Mouse (Mus musculus) midbrain, embryonic 16.5 days (tissue): ENCODE measurements around the gene Pxmp2. TPM values are rescaled to one million over a fixed set of nuclear protein-coding genes. Genes with fewer than 3 reads are reported as not detected.

Experiments
- ATAC-seq: fragments of 200-750 bp; cut with Nextera tagmentation; 2 replicates; pipeline ENCODE4 v1.8.0; 2017; ENCODE audit warnings: moderate TSS enrichment
- H3K27ac ChIP-seq: fragments of 300-500 bp; sonication (generic); 2 replicates; pipeline ENCODE4 v1.5.1; 2014; ENCODE audit warnings: mild to moderate bottlenecking, low read length, mixed read lengths
- H3K27me3 ChIP-seq: fragments of 300-500 bp; sonication (generic); 2 replicates; pipeline ENCODE4 v1.6.1; 2014; ENCODE audit warnings: low read depth, low read length, mixed read lengths; ENCODE audit not compliant: control insufficient read depth, insufficient read depth
- H3K36me3 ChIP-seq: fragments of 300-500 bp; sonication (generic); 2 replicates; pipeline ENCODE4 v1.6.1; 2014; ENCODE audit warnings: mild to moderate bottlenecking, low read length, moderate library complexity, mixed read lengths; ENCODE audit not compliant: control insufficient read depth, insufficient read depth
- H3K4me1 ChIP-seq: fragments of 300-500 bp; sonication (generic); 2 replicates; pipeline ENCODE4 v1.6.1; 2014; ENCODE audit warnings: mild to moderate bottlenecking, low read length, mixed read lengths; ENCODE audit not compliant: control insufficient read depth, insufficient read depth
- H3K4me2 ChIP-seq: fragments of 300-500 bp; sonication (generic); 2 replicates; pipeline ENCODE4 v1.6.1; 2014; ENCODE audit warnings: mild to moderate bottlenecking, low read length, mixed read lengths
- H3K4me3 ChIP-seq: fragments of 300-500 bp; sonication (generic); 2 replicates; pipeline ENCODE4 v1.5.1; 2014; ENCODE audit warnings: low read depth, mild to moderate bottlenecking, low read length, moderate library complexity, mixed read lengths
- H3K9ac ChIP-seq: fragments of 300-500 bp; sonication (generic); 2 replicates; pipeline ENCODE4 v1.6.1; 2014; ENCODE audit warnings: low read depth, low read length, mixed read lengths
- H3K9me3 ChIP-seq: fragments of 300-500 bp; sonication (generic); replicated peaks from 2 replicates; pipeline ENCODE4 v1.6.1; 2014; ENCODE audit warnings: mild to moderate bottlenecking, low read length, mixed read lengths; ENCODE audit not compliant: control insufficient read depth, poor library complexity, severe bottlenecking
- WGBS: fragments of 180-500 bp; shearing (Covaris S2); extraction: QIAGEN DNeasy Blood & Tissue Kit; methylation state at CpG from one replicate; pipeline ENCODE4 v1.1.7; 2014; 5-methylcytosine and 5-hydroxymethylcytosine counted together
- polyA plus RNA-seq: library from polyadenylated mRNA; unstranded; fragments of >200 nt; fragmentation: Nextera tagmentation; extraction: Ambion mirVana; gene quantifications from 2 replicates; pipeline ENCODE4 v1.2.1, GENCODE M21; 2015

The Pxmp2 gene
- polyA plus RNA-seq, 1 experiment from 2014 or later, result 11.5 TPM

DNA sequence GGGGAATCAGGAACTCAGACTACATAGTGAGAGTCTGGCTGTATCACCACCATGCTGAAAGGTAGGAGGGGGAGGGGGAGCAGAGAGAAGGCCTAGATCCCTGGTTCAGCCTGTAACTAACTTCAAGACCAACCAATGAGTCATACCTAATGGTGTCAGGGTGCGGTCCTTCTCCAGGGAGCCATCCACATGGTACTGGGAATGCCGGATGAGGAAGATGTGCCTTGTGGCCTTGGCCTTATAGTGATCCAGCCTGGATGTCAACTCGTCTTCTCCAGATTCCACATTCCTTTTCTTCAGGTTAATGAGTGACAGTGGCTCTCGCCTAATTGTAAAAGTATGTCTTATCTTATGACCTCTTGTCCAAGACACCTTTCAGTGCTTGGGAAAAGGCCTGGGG, 19.0 kb downstream of the Pxmp2 start:
- H3K4me3 ChIP-seq, result no peak overlapping the region
- H3K4me2 ChIP-seq, result no peak overlapping the region
- H3K27me3 ChIP-seq, result no peaks in the 10 kb centered on the region
- no peaks in the 10 kb centered on the region for H3K9me3 ChIP-seq
- H3K9ac ChIP-seq, result no peak overlapping the region
- ATAC-seq, result no peak
- peaks cover 15% of the 10 kb centered on the region for H3K36me3 ChIP-seq
- no peak overlapping the region for H3K27ac ChIP-seq
- H3K4me1 ChIP-seq, result peaks cover 12% of the 10 kb centered on the region
- 93% methylated on average over 4 of the region's 4 CpGs for WGBS

DNA sequence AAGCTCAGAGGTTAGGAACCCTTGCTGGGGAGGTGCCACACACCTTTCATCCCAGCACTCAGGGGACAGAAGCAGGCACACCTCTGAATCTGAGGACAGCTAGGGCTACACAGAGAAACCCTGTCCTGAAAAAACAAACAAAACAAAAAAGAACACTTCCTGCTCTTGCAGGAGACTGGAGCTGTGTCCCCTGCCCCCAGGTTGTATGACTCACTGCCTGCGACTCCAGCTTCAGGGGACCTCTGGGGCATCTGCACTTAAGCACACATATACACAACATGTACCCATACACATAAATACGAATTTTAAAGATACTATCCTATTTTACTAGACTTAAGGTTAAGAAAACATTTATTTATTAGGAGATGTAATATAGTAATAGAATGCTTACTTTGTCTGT, 41.9 kb downstream of the Pxmp2 start:
- 86% methylated on average over 2 of the region's 2 CpGs for WGBS
- ATAC-seq, result no peak
- Histone ChIP-seq H3K9ac (no peak overlapping the region), H3K4me1 (no peaks in the 10 kb centered on the region), H3K27ac (no peak overlapping the region), H3K4me2 (no peak overlapping the region), H3K4me3 (no peak overlapping the region), H3K27me3 (no peaks in the 10 kb centered on the region), H3K36me3 (peaks cover 63% of the 10 kb centered on the region), H3K9me3 (no peaks in the 10 kb centered on the region)

DNA sequence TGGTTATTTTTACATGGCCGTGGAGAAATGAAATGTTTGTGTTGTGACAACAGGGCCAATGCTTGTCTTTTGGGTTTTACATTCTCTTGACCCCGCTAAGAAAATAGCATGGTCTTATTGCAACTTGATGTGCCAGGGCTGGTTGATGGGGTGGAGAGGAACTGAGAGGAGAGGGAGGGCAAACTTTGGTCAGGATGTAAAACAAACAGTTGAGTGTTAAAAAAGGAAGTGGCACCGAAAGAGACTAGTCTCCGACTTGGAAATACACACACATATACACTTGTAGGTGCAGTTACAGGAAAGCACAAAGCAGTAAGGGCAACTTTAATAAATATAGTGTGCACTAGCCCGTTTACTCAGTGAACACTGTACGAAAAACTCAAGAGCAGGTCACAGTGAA, 53.6 kb downstream of the Pxmp2 start:
- H3K27ac ChIP-seq, result no peak overlapping the region
- H3K4me3 ChIP-seq, result no peak overlapping the region
- peak overlapping the region; percentile 73 for H3K4me2 ChIP-seq
- no peak for ATAC-seq
- peaks cover 8% of the 10 kb centered on the region for H3K36me3 ChIP-seq
- no peaks in the 10 kb centered on the region for H3K27me3 ChIP-seq
- 93% methylated on average over 6 of the region's 6 CpGs for WGBS
- H3K9me3 ChIP-seq, result no peaks in the 10 kb centered on the region
- H3K4me1 ChIP-seq, result peaks cover 21% of the 10 kb centered on the region
- H3K9ac ChIP-seq, result no peak overlapping the region

DNA sequence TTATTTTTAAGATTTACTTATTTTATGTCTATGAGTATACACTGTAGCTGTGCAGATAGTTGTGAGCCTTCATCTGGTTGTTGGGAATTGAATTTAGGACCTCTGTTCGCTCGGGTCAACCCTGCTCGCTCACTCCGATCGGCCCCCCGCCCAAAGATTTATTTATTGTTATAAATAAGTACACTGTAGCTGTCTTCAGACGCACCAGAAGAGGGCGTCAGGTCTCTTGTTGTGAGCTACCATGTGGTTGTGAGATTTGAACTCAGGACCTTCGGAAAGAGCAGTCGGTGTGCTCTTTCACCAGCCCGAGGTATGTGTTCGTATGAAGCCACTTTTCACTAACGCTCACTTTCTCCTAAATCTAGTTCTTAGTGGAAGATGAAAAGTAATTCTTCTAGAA, 54.3 kb downstream of the Pxmp2 start:
- Histone ChIP-seq H3K36me3 (peaks cover 8% of the 10 kb centered on the region), H3K9me3 (no peaks in the 10 kb centered on the region), H3K27ac (no peak overlapping the region), H3K4me1 (peaks cover 21% of the 10 kb centered on the region), H3K4me3 (peak overlapping the region; percentile 57), H3K9ac (peak overlapping the region; percentile 87), H3K27me3 (no peaks in the 10 kb centered on the region), H3K4me2 (peak overlapping the region; percentile 73)
- ATAC-seq, result no peak
- 44% methylated on average over 13 of the region's 13 CpGs for WGBS

DNA sequence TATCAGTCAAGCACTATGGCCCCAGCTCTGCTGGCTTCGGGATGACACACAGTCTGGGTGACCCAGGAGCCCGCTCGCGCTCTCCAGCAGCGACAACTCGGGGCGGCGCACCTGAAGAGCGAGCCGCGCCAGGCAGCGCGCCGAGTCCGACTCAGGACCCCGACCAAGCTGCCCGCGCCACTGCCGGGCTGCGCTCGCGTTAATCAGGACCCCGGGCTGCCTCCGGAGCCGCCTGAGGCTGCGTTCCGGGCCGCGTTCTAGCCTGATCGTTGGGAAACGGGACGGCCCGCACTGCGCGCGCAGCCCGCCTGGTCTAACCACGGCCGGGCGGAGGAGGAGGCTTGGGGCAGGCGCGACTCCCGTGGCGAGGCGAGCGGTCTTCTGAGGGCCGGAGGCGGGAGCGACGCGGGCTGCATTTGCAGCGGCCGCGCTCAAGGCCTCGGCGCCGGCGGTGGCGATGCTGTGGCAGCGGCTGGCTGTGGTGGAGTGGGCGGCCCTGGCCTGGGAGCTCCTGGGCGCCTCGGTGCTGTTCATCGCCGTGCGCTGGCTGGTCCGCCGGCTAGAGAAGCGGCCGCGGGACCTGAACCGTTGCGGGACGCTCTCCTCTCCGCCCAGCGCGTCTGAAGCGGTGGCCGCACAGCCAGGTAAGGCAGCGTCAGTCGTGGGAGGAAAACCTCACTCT, 55.1 kb downstream of the Pxmp2 start, which contains the start of gene Ankle2:
Gene Ankle2 (plus strand): TSS at position 225 of the 682 bp plus-strand sequence.
- Histone ChIP-seq H3K4me2 (peak within 1 kb of the TSS; percentile 73), H3K27me3 (no peaks in the 10 kb centered on the region), H3K36me3 (peaks cover 5% of the 10 kb centered on the region; the same call in 1 of the 2 replicates), H3K4me3 (peak within 1 kb of the TSS; percentile 57), H3K9ac (peak within 1 kb of the TSS; percentile 87), H3K27ac (peak within 1 kb of the TSS; percentile 90), H3K4me1 (peaks cover 21% of the 10 kb centered on the region), H3K9me3 (no peaks in the 10 kb centered on the region)
- WGBS, result under 1% methylated on average over 76 of the region's 81 CpGs
- ATAC-seq, result peak; percentile 96

DNA sequence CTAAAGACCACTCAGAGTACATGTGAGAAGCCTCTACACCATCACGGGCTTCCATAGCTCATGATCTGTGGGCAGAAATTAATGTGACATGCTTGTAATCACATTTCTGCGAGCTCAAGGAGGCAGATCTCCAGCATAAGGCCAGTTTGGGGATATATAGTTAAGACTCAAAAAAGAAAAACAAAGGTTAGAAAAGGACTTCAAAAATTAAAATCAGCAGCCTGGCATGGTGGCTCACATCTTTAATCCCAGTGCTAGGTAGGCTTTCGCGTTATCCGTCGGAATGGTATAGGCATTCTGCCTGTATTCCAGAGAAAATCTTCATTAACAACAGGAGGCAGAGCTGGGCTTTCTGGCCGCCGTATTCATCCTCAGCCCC, 55.6 kb downstream of the Pxmp2 start:
- ATAC-seq, result peak; percentile 31

DNA sequence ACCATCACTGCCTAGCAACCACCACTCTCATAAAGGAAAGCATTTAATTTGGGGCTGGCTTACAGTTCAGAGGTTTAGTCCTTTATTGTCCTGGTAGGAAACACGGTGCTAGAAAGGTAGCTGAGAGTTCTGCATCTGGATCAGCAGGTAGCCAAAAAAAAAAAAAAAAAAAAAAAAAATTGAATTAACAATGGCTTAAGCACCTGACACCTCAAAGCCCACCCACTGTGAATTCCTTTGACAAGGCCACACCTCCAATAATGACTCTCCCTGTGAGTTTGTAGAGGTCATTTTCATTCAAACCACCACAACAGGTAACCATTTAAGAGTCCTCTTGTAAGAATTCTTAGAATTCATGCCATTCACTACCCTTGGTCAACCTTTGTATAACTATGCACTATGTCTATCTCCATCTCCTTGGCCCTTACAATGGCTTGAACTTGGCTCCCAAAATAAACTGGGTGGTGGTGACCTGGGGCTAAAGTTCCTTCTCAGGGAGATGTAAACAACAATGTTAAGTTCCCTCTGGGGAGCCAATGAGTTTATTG, 58.6 kb downstream of the Pxmp2 start:
- WGBS, result 56% methylated on average over 1 of the region's 1 CpGs
- Histone ChIP-seq H3K27ac (no peak overlapping the region), H3K9ac (no peak overlapping the region), H3K4me3 (no peak overlapping the region), H3K9me3 (no peaks in the 10 kb centered on the region), H3K4me2 (no peak overlapping the region), H3K27me3 (no peaks in the 10 kb centered on the region), H3K4me1 (peaks cover 15% of the 10 kb centered on the region), H3K36me3 (peaks cover 6% of the 10 kb centered on the region; the same call in 1 of the 2 replicates)
- no peak for ATAC-seq

More for the DNA sequence above, 55.6 kb downstream of the Pxmp2 start:
- 8% methylated on average over 8 of the region's 8 CpGs for WGBS
- peaks cover 5% of the 10 kb centered on the region; the same call in 1 of the 2 replicates for H3K36me3 ChIP-seq
- H3K27me3 ChIP-seq, result no peaks in the 10 kb centered on the region
- H3K4me1 ChIP-seq, result peaks cover 21% of the 10 kb centered on the region
- H3K4me2 ChIP-seq, result peak overlapping the region; percentile 73
- H3K9ac ChIP-seq, result peak overlapping the region; percentile 87
- peak overlapping the region; percentile 90 for H3K27ac ChIP-seq
- H3K4me3 ChIP-seq, result peak overlapping the region; percentile 57
- no peaks in the 10 kb centered on the region for H3K9me3 ChIP-seq

DNA sequence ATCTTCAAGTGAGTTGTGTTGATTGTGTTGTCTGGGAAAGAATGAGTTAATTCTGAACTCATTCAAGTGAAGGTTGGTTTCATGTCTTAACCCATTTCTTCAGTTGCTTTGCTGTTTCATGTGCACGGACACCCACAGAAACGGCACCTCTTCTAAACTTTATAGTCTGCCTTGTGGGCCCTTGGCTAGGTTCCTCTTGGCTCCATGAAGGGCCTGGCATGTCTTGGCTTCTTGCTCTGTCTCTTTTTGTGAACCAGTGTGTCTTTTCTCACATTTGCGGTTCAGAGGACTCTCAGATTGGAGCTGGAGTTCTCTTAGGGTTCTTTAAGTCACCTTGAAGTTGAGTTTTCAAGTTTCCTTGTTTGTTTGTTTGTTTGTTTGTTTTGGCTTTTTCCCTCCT, 60.9 kb downstream of the Pxmp2 start:
- H3K36me3 ChIP-seq, result peaks cover 23% of the 10 kb centered on the region
- ATAC-seq, result no peak
- 82% methylated on average over 3 of the region's 3 CpGs for WGBS
- no peaks in the 10 kb centered on the region for H3K9me3 ChIP-seq
- no peak overlapping the region for H3K27ac ChIP-seq
- H3K4me1 ChIP-seq, result peaks cover 3% of the 10 kb centered on the region
- no peak overlapping the region for H3K9ac ChIP-seq
- no peak overlapping the region for H3K4me3 ChIP-seq
- H3K27me3 ChIP-seq, result no peaks in the 10 kb centered on the region
- H3K4me2 ChIP-seq, result no peak overlapping the region
